Mouse (Mus musculus) megakaryocyte, embryonic 14.5 days (primary cell): ENCODE results near the gene Tnfrsf12a.

Experiments used
- FLI1 ChIP-seq: IDR thresholded peaks from 2 replicates; pipeline ENCODE4 v1.6.1; 2012; ENCODE audit warnings: low read length, inconsistent platforms, mixed read lengths
- GATA1 ChIP-seq: IDR thresholded peaks from 3 replicates; pipeline ENCODE4 v1.6.1; 2012; ENCODE audit warnings: mixed read lengths, low read length, inconsistent platforms, borderline replicate concordance

- TF ChIP-seq GATA1: no peak
- no peak for TF ChIP-seq FLI1
Observed at GRCm38 (mm10) chr17:23722376-23723125, 45.3 kb upstream of the Tnfrsf12a start, which contains the start of gene 1520401A03Rik.
